Mouse (Mus musculus) stomach, postnatal 0 days (tissue): ENCODE measurements around the gene Cdc20b. TPM values are rescaled to one million over a fixed set of nuclear protein-coding genes. Genes with fewer than 3 reads are reported as not detected.

Experiments used
- ATAC-seq: fragments of 200-750 bp; cut with Nextera tagmentation; 2 replicates; pipeline ENCODE4 v1.8.0; 2017; ENCODE audit not compliant: low FRiP score, low TSS enrichment
- DNase-seq: peaks from one replicate; pipeline ENCODE4 v3.0.0-alpha.2; 2016; ENCODE audit warnings: low spot score
- H3K27ac ChIP-seq: fragments of 300-500 bp; sonication (generic); replicated peaks from 2 replicates; pipeline ENCODE4 v1.5.1; 2014; ENCODE audit warnings: mild to moderate bottlenecking, control low read depth
- H3K27me3 ChIP-seq: fragments of 300-500 bp; sonication (generic); 2 replicates; pipeline ENCODE4 v1.6.1; 2014; ENCODE audit warnings: low read length; ENCODE audit not compliant: control insufficient read depth, insufficient read depth
- H3K36me3 ChIP-seq: fragments of 300-500 bp; sonication (generic); 2 replicates; pipeline ENCODE4 v1.6.1; 2014; ENCODE audit warnings: low read length, mixed read lengths; ENCODE audit not compliant: control insufficient read depth, insufficient read depth
- H3K4me1 ChIP-seq: fragments of 300-500 bp; sonication (generic); replicated peaks from 2 replicates; pipeline ENCODE4 v1.6.1; 2014; ENCODE audit warnings: antibody characterized with exemption; ENCODE audit not compliant: control insufficient read depth, insufficient read depth
- H3K4me2 ChIP-seq: fragments of 300-500 bp; sonication (generic); replicated peaks from 2 replicates; pipeline ENCODE4 v1.6.1; 2014; ENCODE audit warnings: low read depth, mild to moderate bottlenecking, control low read depth, moderate library complexity
- H3K4me3 ChIP-seq: fragments of 300-500 bp; sonication (generic); 2 replicates; pipeline ENCODE4 v1.5.1; 2014; ENCODE audit warnings: low read depth, low read length, control low read depth
- H3K9ac ChIP-seq: fragments of 300-500 bp; sonication (generic); 2 replicates; pipeline ENCODE4 v1.6.1; 2014; ENCODE audit warnings: mild to moderate bottlenecking, low read length, control low read depth, mixed read lengths
- H3K9me3 ChIP-seq: fragments of 300-500 bp; sonication (generic); 2 replicates; pipeline ENCODE4 v1.6.1; 2016; ENCODE audit warnings: low read length; ENCODE audit not compliant: control insufficient read depth
- CTCF ChIP-seq: IDR thresholded peaks from 2 replicates; pipeline ENCODE4 v1.5.1; 2016; ENCODE audit warnings: antibody characterized with exemption, low read depth, mild to moderate bottlenecking, moderate library complexity
- EP300 ChIP-seq: optimal IDR thresholded peaks from 2 replicates; pipeline ENCODE3; 2016; ENCODE audit warnings: antibody characterized with exemption
- WGBS: fragments of 180-500 bp; shearing (Covaris S2); extraction: QIAGEN DNeasy Blood & Tissue Kit; methylation state at CpG from one replicate; pipeline ENCODE4 v1.1.7; 2014; 5-methylcytosine and 5-hydroxymethylcytosine counted together
- polyA plus RNA-seq: library from polyadenylated mRNA; unstranded; fragments of >200 nt; fragmentation: Nextera tagmentation; extraction: Ambion mirVana; gene quantifications from 2 replicates; pipeline ENCODE4 v1.2.1, GENCODE M21; 2015

Cdc20b gene
- polyA plus RNA-seq, 1 experiment from 2014 or later: not detected

- H3K4me3 ChIP-seq: peak overlapping the region; percentile 50
- no peak for ATAC-seq
- H3K4me1 ChIP-seq: no peaks in the 10 kb centered on the region
- TF ChIP-seq CTCF (no peak), EP300 (no peak)
- peak overlapping the region; percentile 92 for H3K4me2 ChIP-seq
- no peak for DNase-seq
- no peaks in the 10 kb centered on the region for H3K27me3 ChIP-seq
- no peaks in the 10 kb centered on the region for H3K9me3 ChIP-seq
- 8% methylated on average over 11 of the region's 11 CpGs for WGBS
- no peaks in the 10 kb centered on the region for H3K36me3 ChIP-seq
- no peak overlapping the region for H3K27ac ChIP-seq
- peak overlapping the region; percentile 9 for H3K9ac ChIP-seq
These were observed 532 bp upstream of the Cdc20b start for GRCm38 (mm10) chr13:113034271-113034886.

GRCm38 (mm10) chr13:113035852-113036251 lies 941 bp downstream of the Cdc20b start:
- ATAC-seq: peak; percentile 89
- H3K4me2 ChIP-seq: peak overlapping the region; percentile 92
- no peaks in the 10 kb centered on the region for H3K4me1 ChIP-seq
- TF ChIP-seq CTCF (peak; percentile 94), EP300 (no peak)
- no peak overlapping the region for H3K9ac ChIP-seq
- DNase-seq: peak; percentile 70
- 0% methylated on average over 4 of the region's 4 CpGs for WGBS
- no peaks in the 10 kb centered on the region for H3K27me3 ChIP-seq
- no peaks in the 10 kb centered on the region for H3K9me3 ChIP-seq
- H3K27ac ChIP-seq: no peak overlapping the region
- no peaks in the 10 kb centered on the region for H3K36me3 ChIP-seq
- H3K4me3 ChIP-seq: peak overlapping the region; percentile 50; the same call in 1 of the 2 replicates

GRCm38 (mm10) chr13:113044876-113045275 lies 10.0 kb downstream of the Cdc20b start:
- H3K27ac ChIP-seq: no peak overlapping the region
- WGBS: 31% methylated on average over 3 of the region's 3 CpGs
- no peaks in the 10 kb centered on the region for H3K4me1 ChIP-seq
- H3K36me3 ChIP-seq: no peaks in the 10 kb centered on the region; the same call in 1 of the 2 replicates
- ATAC-seq (no peak), DNase-seq (no peak)
- H3K9me3 ChIP-seq: no peaks in the 10 kb centered on the region
- TF ChIP-seq EP300 (no peak), CTCF (no peak)
- H3K9ac ChIP-seq: peak overlapping the region; percentile 1
- peak overlapping the region; percentile 54 for H3K4me3 ChIP-seq
- H3K27me3 ChIP-seq: no peaks in the 10 kb centered on the region
- H3K4me2 ChIP-seq: peak overlapping the region; percentile 57

GRCm38 (mm10) chr13:113045458-113046110 lies 10.7 kb downstream of the Cdc20b start:
- TF ChIP-seq EP300 (no peak), CTCF (no peak)
- Histone ChIP-seq H3K27me3 (no peaks in the 10 kb centered on the region), H3K36me3 (no peaks in the 10 kb centered on the region; the same call in 1 of the 2 replicates), H3K9ac (peak overlapping the region; percentile 61), H3K4me1 (no peaks in the 10 kb centered on the region), H3K4me3 (peak overlapping the region; percentile 54), H3K27ac (peak overlapping the region; percentile 63), H3K4me2 (peak overlapping the region; percentile 57), H3K9me3 (no peaks in the 10 kb centered on the region)
- no peak for DNase-seq
- ATAC-seq: no peak
- 5% methylated on average over 18 of the region's 18 CpGs for WGBS

- H3K36me3 ChIP-seq: no peaks in the 10 kb centered on the region; the same call in 1 of the 2 replicates
- no peaks in the 10 kb centered on the region for H3K27me3 ChIP-seq
- H3K4me2 ChIP-seq: peak within 1 kb of the TSS; percentile 57
- H3K9ac ChIP-seq: peak within 1 kb of the TSS; percentile 61
- DNase-seq: peak; percentile 65
- peak within 1 kb of the TSS; percentile 54 for H3K4me3 ChIP-seq
- WGBS: 3% methylated on average over 21 of the region's 21 CpGs
- H3K27ac ChIP-seq: peak within 1 kb of the TSS; percentile 63
- no peaks in the 10 kb centered on the region for H3K4me1 ChIP-seq
- no peaks in the 10 kb centered on the region for H3K9me3 ChIP-seq
- peak; percentile 89 for ATAC-seq
- TF ChIP-seq EP300: no peak
- peak; percentile 78 for TF ChIP-seq CTCF
These were observed 11.4 kb downstream of the Cdc20b start, which contains the start of gene Gpx8 for GRCm38 (mm10) chr13:113046211-113046883. Gpx8 (minus strand) TSS chr13:113046410.
